Mouse (Mus musculus) inflammation-experienced regulatory T-cells, adult 6 months (primary cell): ENCODE results near the gene Nrxn2. TPM values are rescaled to one million over a fixed set of nuclear protein-coding genes. Genes with fewer than 3 reads are reported as not detected.

Source experiments
- ATAC-seq: one replicate; pipeline ENCODE4 v1.8.0; 2017
- polyA plus RNA-seq, 3 experiments: library from polyadenylated mRNA; unstranded; fragments of 100-300 nt; shearing (Covaris generic); gene quantifications; one replicate each; pipeline ENCODE4 v1.2.1; 2017

Gene Nrxn2
- under 1 TPM in 1 of 3 experiments, not detected in 2; 0.26 TPM for polyA plus RNA-seq

- ATAC-seq = peak; percentile 98
Measured at GRCm38 (mm10) chr19:6418233-6418879, at the start of gene Nrxn2. Nrxn2 (plus strand) TSS chr19:6418731.

DNA sequence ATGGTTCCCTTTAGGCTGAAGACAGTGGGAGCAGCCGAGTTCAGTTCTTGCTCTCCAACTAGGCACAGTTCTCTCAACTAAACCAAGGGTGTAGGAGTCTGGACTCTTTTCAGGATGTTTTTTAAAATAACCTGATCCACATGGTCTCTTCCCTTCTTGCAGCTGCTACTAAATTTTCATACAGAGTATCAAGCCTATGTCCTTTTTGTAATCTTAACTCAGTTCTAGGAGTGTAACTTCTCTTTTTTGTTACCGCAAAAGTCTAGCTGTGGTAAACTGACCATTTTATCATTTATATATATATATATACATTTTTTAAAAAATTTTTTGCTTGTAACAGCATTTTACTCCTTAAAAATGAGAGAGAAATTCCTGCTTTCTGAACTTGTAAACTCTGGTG lies 48.4 kb upstream of the Nrxn2 start:
- ATAC-seq = no peak

GRCm38 (mm10) chr19:6372433-6372832 lies 46.1 kb upstream of the Nrxn2 start:
- no peak for ATAC-seq

DNA sequence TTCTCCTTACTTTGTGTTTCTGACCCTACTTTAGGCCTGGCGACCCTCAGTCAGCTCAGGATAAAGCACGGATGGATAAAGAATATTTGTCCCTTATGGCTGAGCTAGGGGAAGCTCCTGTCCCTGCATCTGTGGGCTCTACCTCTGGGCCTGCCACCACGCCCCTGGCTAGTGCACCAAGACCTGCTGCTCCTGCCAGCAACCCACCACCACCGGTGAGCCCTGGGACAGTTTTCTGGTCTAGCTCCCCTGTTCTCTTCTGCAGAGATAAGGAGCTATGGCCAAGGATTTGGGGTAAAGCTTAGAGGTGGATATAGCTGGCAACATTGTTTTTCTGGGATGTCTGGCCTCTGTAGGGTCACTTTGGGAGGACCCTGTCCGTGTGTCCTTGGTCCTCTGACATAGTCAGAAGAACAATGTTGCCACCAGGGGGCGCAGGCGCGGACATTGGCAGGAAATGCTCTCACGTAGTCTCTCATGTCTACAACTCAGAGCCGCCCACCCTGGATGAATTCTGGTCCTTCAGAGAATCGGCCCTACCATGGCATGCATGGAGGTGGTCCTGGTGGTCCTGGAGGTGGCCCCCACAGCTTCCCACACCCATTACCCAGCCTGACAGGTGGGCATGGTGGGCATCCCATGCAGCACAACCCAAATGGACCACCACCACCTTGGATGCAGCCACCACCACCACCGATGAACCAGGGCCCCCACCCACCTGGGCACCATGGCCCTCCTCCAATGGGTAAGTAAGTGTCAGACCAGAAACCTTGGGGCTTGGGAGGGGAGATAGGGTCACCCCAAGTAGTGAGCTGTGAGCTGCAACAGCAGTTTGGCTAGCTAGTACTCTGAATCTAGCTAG lies 44.8 kb upstream of the Nrxn2 start:
- ATAC-seq = no peak

GRCm38 (mm10) chr19:6374571-6374970 lies 44.0 kb upstream of the Nrxn2 start:
- no peak for ATAC-seq

DNA sequence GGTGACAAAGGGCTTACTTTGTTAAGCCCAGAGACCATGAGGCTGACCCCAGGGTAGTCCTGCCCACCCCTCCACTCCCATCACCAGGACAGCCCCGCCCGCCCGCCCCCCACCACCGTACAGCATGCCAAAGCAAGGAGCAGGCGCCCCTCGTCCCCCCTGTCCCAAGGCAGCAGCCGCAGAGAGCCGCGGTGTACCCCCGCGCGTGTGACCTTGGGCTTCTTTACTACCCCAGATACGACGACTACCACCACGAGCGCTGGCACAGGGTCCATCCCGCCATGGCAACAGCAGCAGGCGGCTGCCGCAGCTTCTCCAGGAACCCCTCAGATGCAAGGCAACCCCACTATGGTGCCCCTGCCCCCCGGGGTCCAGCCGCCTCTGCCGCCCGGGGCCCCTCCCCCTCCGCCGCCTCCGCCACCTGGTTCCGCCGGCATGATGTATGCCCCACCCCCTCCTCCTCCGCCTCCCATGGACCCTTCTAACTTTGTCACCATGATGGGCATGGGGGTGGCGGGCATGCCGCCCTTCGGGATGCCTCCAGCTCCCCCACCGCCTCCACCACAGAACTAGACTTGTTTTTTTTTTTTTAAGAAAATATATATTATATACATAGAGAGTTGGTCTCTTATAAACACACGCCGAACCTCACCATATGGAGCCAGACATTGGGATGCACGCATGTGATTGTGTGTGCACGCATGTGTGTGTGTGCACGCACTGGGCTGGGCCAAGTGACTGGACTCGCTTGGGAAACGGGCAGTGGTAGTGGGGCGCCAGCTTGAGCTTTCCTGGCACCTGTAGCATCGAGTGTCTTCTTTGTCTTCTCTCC lies 42.9 kb upstream of the Nrxn2 start:
- ATAC-seq = no peak

DNA sequence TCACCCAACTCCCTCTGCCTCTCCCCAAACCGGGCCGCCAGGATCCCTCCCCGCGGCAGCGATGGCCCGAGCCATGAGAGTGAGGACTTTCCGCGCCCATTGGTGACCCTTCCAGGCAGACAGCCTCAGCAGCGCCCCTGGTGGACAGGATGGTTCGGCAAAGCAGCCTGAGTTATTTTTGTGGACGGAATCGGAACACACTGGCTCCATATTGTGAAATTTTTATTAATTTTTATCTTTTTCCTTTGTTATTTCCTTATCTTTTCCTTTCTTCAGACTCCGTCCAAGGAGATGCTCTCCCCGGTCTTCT lies 42.3 kb upstream of the Nrxn2 start:
- no peak for ATAC-seq

- no peak for ATAC-seq
Measured at GRCm38 (mm10) chr19:6376643-6377042, 41.9 kb upstream of the Nrxn2 start.

GRCm38 (mm10) chr19:6377327-6378040 lies 41.0 kb upstream of the Nrxn2 start:
- no peak for ATAC-seq

- no peak for ATAC-seq
Measured at GRCm38 (mm10) chr19:6380411-6381166, 37.9 kb upstream of the Nrxn2 start.

- no peak for ATAC-seq
Measured at GRCm38 (mm10) chr19:6381238-6381637, 37.3 kb upstream of the Nrxn2 start.

DNA sequence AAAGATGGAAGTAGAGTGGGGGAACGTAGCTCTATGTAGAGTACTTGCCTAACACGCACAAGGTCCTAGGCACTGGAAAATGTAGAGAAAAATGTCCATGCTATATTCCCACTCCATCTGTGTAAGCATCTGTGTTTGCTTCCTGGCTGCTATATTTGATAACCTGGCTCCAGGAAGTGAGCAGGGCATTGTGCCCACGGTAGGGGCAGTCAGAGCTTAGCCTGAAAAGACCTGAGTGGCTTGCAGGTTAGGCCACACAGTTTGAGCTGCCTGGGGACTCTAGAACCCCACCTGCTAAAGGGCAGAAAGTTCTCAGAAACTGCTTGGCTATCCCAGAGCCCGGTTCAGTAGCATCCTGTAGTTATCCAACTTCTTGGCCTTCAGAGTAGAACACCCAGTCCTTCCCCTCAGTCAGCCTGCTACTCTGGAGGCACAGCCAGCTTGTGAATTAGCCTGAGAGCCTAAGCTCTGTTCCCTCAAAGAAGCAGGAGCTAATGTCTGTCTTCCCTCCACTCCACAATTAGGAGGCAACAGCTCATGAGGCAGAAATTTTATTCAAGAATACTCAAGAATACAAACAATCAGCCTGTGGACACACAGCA lies 36.1 kb upstream of the Nrxn2 start:
- no peak for ATAC-seq

DNA sequence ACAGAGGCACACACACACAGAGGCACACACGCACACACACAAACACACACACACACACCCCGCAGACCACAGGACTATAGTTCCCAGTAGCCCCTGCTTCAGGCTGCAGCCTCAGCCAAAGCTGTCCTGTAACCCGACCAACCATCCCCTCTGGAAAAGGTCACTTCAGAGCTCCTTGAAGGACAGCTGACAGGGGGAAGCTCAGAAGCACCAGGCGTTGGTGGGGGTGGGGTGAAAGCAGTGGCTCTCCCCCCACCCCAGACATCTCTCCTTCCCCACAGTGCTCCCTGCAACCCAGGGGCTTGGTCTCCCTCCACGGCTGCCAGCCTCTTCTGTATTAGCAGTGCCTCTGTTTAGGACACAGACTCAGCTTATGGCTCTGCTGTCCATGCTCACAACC lies 35.1 kb upstream of the Nrxn2 start:
- no peak for ATAC-seq

DNA sequence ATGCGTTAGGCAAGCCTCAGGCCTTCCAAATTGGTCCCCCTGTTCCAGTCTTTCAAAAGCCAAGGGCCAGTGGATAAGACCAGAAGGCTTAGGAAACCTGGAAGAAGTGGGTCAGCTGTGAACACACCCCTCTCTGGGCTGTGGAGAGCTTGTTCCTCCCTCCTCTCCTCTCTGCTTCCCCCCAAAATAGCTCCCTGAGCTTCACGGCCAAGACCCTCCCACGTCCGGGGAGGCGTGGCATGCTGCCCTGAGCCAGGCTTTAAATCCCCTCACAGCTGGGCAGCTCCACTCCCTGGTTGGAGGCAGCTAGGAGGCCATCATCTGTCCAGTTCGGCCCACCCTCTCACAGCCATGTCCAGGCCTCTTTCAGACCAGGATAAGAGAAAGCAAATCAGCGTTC lies 34.4 kb upstream of the Nrxn2 start, which contains the start of gene Pygm:
Gene Pygm (plus strand): TSS at position 272 of the 400 bp plus-strand sequence.
- no peak for ATAC-seq

- ATAC-seq = no peak
Measured at GRCm38 (mm10) chr19:6384954-6385353, 33.6 kb upstream of the Nrxn2 start.

- no peak for ATAC-seq
Measured at GRCm38 (mm10) chr19:6385419-6385818, 33.1 kb upstream of the Nrxn2 start.

- ATAC-seq = no peak
Measured at GRCm38 (mm10) chr19:6385821-6386220, 32.7 kb upstream of the Nrxn2 start.

GRCm38 (mm10) chr19:6386234-6386633 lies 32.3 kb upstream of the Nrxn2 start:
- no peak for ATAC-seq

DNA sequence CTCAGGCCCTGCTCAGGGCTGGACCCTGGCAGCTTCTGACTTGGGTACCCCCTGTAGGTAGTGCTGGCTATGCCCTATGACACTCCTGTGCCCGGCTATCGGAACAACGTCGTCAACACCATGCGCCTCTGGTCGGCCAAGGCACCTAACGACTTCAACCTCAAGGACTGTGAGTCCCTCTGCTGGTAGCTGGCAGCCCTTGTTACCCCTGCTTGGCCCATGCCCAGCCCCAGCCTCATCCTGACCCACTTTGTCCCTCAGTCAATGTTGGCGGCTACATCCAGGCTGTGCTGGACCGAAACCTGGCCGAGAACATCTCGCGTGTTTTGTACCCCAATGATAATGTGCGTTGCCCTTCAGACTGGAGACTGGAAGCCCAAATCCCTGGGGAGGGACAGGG lies 30.5 kb upstream of the Nrxn2 start:
- ATAC-seq = no peak

GRCm38 (mm10) chr19:6389803-6390202 lies 28.7 kb upstream of the Nrxn2 start:
- ATAC-seq = peak; percentile 76

GRCm38 (mm10) chr19:6390251-6390650 lies 28.3 kb upstream of the Nrxn2 start:
- no peak for ATAC-seq
